Mouse (Mus musculus) lung, embryonic 15.5 days (tissue): Measurements from ENCODE around the gene Pfkp. TPM values are rescaled to one million over a fixed set of nuclear protein-coding genes. Genes with fewer than 3 reads are reported as not detected.

Experiments used
- ATAC-seq: fragments of 200-750 bp; cut with Nextera tagmentation; 2 replicates; pipeline ENCODE4 v1.8.0; 2017; ENCODE audit warnings: moderate number of reproducible peaks, borderline replicate concordance; ENCODE audit not compliant: low FRiP score, low TSS enrichment; ENCODE audit errors: extremely low read depth
- H3K27ac ChIP-seq: fragments of 300-500 bp; sonication (generic); 2 replicates; pipeline ENCODE4 v1.5.1; 2015; ENCODE audit warnings: moderate library complexity, mild to moderate bottlenecking, inconsistent platforms
- H3K27me3 ChIP-seq: fragments of 300-500 bp; sonication (generic); 2 replicates; pipeline ENCODE4 v1.6.1; 2015; ENCODE audit warnings: inconsistent platforms
- H3K36me3 ChIP-seq: fragments of 300-500 bp; sonication (generic); 2 replicates; pipeline ENCODE4 v1.6.1; 2015; ENCODE audit warnings: inconsistent platforms
- H3K4me1 ChIP-seq: fragments of 300-500 bp; sonication (generic); 2 replicates; pipeline ENCODE4 v1.6.1; 2015; ENCODE audit warnings: inconsistent platforms
- H3K4me2 ChIP-seq: fragments of 300-500 bp; sonication (generic); 2 replicates; pipeline ENCODE4 v1.6.1; 2015; ENCODE audit warnings: inconsistent platforms, mild to moderate bottlenecking, moderate library complexity
- H3K4me3 ChIP-seq: fragments of 300-500 bp; sonication (generic); 2 replicates; pipeline ENCODE4 v1.5.1; 2015; ENCODE audit warnings: mild to moderate bottlenecking, inconsistent platforms
- H3K9ac ChIP-seq: fragments of 300-500 bp; sonication (generic); 2 replicates; pipeline ENCODE4 v1.6.1; 2015; ENCODE audit warnings: inconsistent platforms
- H3K9me3 ChIP-seq: fragments of 300-500 bp; sonication (generic); 2 replicates; pipeline ENCODE4 v1.6.1; 2016; ENCODE audit warnings: inconsistent platforms
- WGBS: fragments of 180-500 bp; shearing (Covaris S2); methylation state at CpG from one replicate; pipeline ENCODE4 v1.1.7; 2015; 5-methylcytosine and 5-hydroxymethylcytosine counted together
- polyA plus RNA-seq: library from polyadenylated mRNA; unstranded; fragments of >200 nt; fragmentation: Nextera tagmentation; extraction: Ambion mirVana; gene quantifications from 2 replicates; pipeline ENCODE4 v1.2.1, GENCODE M21; 2015

Pfkp gene
- polyA plus RNA-seq, 1 experiment from 2014 or later = 31.2 TPM

DNA sequence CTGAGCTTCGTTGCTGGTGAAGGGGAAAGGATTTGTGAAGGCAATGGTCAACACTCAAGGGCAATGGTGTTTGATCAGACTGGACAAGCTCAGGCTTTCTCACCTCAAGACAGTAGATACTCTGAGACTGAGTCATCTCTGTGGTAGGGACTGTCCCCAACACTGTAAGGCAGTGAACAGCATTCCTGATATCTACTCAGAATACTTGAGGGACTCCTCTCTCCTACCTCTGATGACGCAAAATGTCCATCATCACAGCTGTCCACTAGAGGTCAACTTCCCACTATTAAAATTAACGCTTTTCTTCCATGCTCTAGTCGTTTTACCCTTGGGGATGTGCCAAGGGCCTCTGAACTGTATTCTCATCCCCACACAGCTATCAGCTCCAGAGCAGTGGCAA is 53.2 kb downstream of the Pfkp start:
- no peak overlapping the region for H3K27ac ChIP-seq
- no peak overlapping the region for H3K4me2 ChIP-seq
- H3K4me3 ChIP-seq = no peak overlapping the region
- no peak for ATAC-seq
- WGBS = 81% methylated on average over 4 of the region's 4 CpGs
- H3K36me3 ChIP-seq = no peaks in the 10 kb centered on the region
- H3K9ac ChIP-seq = no peak overlapping the region
- H3K27me3 ChIP-seq = no peaks in the 10 kb centered on the region
- H3K4me1 ChIP-seq = no peaks in the 10 kb centered on the region
- H3K9me3 ChIP-seq = no peaks in the 10 kb centered on the region

GRCm38 (mm10) chr13:6590846-6591245 is 57.7 kb downstream of the Pfkp start:
- Histone ChIP-seq H3K4me1 (no peaks in the 10 kb centered on the region), H3K9me3 (no peaks in the 10 kb centered on the region), H3K4me2 (no peak overlapping the region), H3K36me3 (no peaks in the 10 kb centered on the region), H3K9ac (no peak overlapping the region), H3K27ac (no peak overlapping the region), H3K4me3 (no peak overlapping the region), H3K27me3 (no peaks in the 10 kb centered on the region)
- WGBS = 37% methylated on average over 3 of the region's 3 CpGs
- no peak for ATAC-seq

- 68% methylated on average over 9 of the region's 9 CpGs for WGBS
Observed at GRCm38 (mm10) chr13:6586009-6586408, 62.6 kb downstream of the Pfkp start.

GRCm38 (mm10) chr13:6583499-6584125 is 65.0 kb downstream of the Pfkp start:
- H3K27me3 ChIP-seq = no peaks in the 10 kb centered on the region
- no peak overlapping the region for H3K27ac ChIP-seq
- no peak overlapping the region for H3K9ac ChIP-seq
- no peak overlapping the region for H3K4me3 ChIP-seq
- WGBS = 54% methylated on average over 4 of the region's 4 CpGs
- ATAC-seq = peak; percentile 67; the same call in 1 of the 2 replicates
- peaks cover 28% of the 10 kb centered on the region for H3K36me3 ChIP-seq
- no peak overlapping the region for H3K4me2 ChIP-seq
- no peaks in the 10 kb centered on the region for H3K9me3 ChIP-seq
- no peaks in the 10 kb centered on the region for H3K4me1 ChIP-seq

More at GRCm38 (mm10) chr13:6586009-6586408, 62.6 kb downstream of the Pfkp start:
- H3K27me3 ChIP-seq = no peaks in the 10 kb centered on the region
- peaks cover 13% of the 10 kb centered on the region for H3K36me3 ChIP-seq
- H3K4me3 ChIP-seq = no peak overlapping the region
- ATAC-seq = no peak
- no peaks in the 10 kb centered on the region for H3K4me1 ChIP-seq
- H3K9ac ChIP-seq = no peak overlapping the region
- no peak overlapping the region for H3K27ac ChIP-seq
- H3K4me2 ChIP-seq = no peak overlapping the region
- no peaks in the 10 kb centered on the region for H3K9me3 ChIP-seq

DNA sequence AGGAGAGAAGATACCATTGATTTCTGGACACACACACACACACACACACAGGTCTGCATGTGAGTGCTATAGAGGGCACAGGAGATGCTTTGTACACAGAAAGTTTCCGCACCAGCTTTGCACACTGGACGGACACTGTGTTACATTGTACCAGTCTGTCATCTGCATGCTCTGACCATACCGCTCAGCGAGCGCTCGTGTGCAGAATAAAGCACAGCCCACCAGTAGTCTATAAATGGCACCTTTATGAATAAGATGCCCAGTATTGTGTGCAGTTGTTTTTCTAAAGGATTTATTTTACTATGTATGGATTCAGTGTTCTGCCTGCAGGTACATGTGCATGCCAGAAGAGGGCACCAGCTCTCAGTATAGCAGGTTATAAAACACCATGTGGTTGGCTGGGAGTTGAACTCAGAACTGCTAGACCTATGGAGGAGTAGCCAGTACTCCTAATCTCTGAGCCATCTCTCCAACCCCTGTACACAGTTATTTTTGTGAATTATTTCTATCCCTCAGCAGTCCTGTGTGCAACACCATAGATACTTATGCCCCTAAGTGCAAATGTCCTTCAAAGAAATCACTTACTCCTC is 72.6 kb downstream of the Pfkp start:
- Histone ChIP-seq H3K9ac (no peak overlapping the region), H3K4me1 (no peaks in the 10 kb centered on the region), H3K4me2 (no peak overlapping the region), H3K27me3 (no peaks in the 10 kb centered on the region), H3K36me3 (peaks cover 83% of the 10 kb centered on the region), H3K27ac (no peak overlapping the region), H3K9me3 (no peaks in the 10 kb centered on the region), H3K4me3 (no peak overlapping the region)
- WGBS = 96% methylated on average over 6 of the region's 6 CpGs
- ATAC-seq = no peak

GRCm38 (mm10) chr13:6565571-6565970 is 83.0 kb downstream of the Pfkp start:
- H3K27ac ChIP-seq = no peak overlapping the region
- H3K27me3 ChIP-seq = no peaks in the 10 kb centered on the region
- ATAC-seq = no peak
- 77% methylated on average over 5 of the region's 5 CpGs for WGBS
- no peaks in the 10 kb centered on the region for H3K4me1 ChIP-seq
- no peak overlapping the region for H3K4me2 ChIP-seq
- peaks cover 93% of the 10 kb centered on the region for H3K36me3 ChIP-seq
- no peak overlapping the region for H3K9ac ChIP-seq
- H3K4me3 ChIP-seq = no peak overlapping the region
- H3K9me3 ChIP-seq = no peaks in the 10 kb centered on the region

DNA sequence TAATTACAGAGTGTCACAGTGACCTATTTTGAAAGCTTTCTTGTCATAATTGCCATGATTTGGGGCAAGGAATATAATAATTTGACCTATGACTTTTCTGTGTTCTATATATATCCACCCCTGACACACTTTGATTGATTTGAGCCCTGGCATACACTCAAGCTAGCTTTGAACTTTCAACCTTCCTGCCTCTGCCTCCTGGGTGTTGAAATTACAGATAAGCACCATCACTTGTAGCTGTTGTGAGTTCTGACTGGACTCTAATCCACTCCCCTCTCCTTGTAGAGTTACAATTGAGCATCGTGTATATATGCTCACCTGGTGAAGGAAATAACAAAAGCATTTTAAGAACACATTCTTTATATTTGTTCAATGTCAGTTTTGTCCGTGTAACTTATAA is 86.2 kb downstream of the Pfkp start:
- Histone ChIP-seq H3K27me3 (no peaks in the 10 kb centered on the region), H3K36me3 (peaks cover 91% of the 10 kb centered on the region)

DNA sequence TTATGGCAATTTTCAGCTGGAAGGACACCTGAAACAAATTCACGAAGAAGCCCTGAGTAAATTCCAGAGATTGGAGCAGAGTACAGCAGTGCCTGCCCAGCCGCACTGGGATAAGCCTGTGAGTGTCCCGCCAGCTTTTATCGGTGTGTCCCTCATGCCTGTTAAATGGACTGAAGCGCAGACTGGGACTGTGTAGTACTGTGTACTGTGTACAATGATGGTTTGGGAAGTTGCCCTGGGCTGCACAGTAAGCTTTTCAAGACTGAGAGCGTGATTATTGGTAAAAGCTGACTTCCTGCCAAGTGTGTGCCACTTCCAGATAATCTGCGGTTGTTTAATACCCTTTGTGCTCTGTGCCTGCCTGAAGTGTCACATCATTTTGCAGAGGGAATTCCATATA is 90.8 kb downstream of the Pfkp start:
- no peak for ATAC-seq
- WGBS = 89% methylated on average over 7 of the region's 7 CpGs
- H3K4me2 ChIP-seq = no peak overlapping the region
- H3K9me3 ChIP-seq = no peaks in the 10 kb centered on the region
- H3K27ac ChIP-seq = no peak overlapping the region
- H3K27me3 ChIP-seq = no peaks in the 10 kb centered on the region
- no peaks in the 10 kb centered on the region for H3K4me1 ChIP-seq
- H3K36me3 ChIP-seq = peaks cover 86% of the 10 kb centered on the region
- no peak overlapping the region for H3K4me3 ChIP-seq
- no peak overlapping the region for H3K9ac ChIP-seq

More for the DNA sequence above, 86.2 kb downstream of the Pfkp start:
- Histone ChIP-seq H3K4me1 (no peaks in the 10 kb centered on the region), H3K4me3 (no peak overlapping the region), H3K4me2 (no peak overlapping the region), H3K9ac (no peak overlapping the region), H3K27ac (no peak overlapping the region), H3K9me3 (no peaks in the 10 kb centered on the region)
- 76% methylated on average over 2 of the region's 2 CpGs for WGBS
- no peak for ATAC-seq

GRCm38 (mm10) chr13:6555656-6556055 is 92.9 kb downstream of the Pfkp start:
- H3K36me3 ChIP-seq = peaks cover 82% of the 10 kb centered on the region
- no peak for ATAC-seq

GRCm38 (mm10) chr13:6553708-6554107 is 94.9 kb downstream of the Pfkp start:
- 87% methylated on average over 2 of the region's 2 CpGs for WGBS

More at GRCm38 (mm10) chr13:6555656-6556055, 92.9 kb downstream of the Pfkp start:
- no peak overlapping the region for H3K4me3 ChIP-seq
- H3K27me3 ChIP-seq = no peaks in the 10 kb centered on the region
- no peak overlapping the region for H3K9ac ChIP-seq
- no peak overlapping the region for H3K4me2 ChIP-seq
- 95% methylated on average over 11 of the region's 11 CpGs for WGBS
- H3K27ac ChIP-seq = no peak overlapping the region
- no peaks in the 10 kb centered on the region for H3K9me3 ChIP-seq
- no peaks in the 10 kb centered on the region for H3K4me1 ChIP-seq

GRCm38 (mm10) chr13:6535287-6535932 is 113.2 kb downstream of the Pfkp start:
- Histone ChIP-seq H3K9ac (no peak overlapping the region), H3K4me2 (no peak overlapping the region), H3K4me1 (peaks cover 9% of the 10 kb centered on the region; the same call in 1 of the 2 replicates), H3K4me3 (no peak overlapping the region), H3K9me3 (no peaks in the 10 kb centered on the region), H3K27ac (no peak overlapping the region; the same call in 1 of the 2 replicates), H3K36me3 (no peaks in the 10 kb centered on the region), H3K27me3 (no peaks in the 10 kb centered on the region)
- peak; percentile 52; the same call in 1 of the 2 replicates for ATAC-seq
- WGBS = 21% methylated on average over 6 of the region's 6 CpGs

More at GRCm38 (mm10) chr13:6553708-6554107, 94.9 kb downstream of the Pfkp start:
- Histone ChIP-seq H3K4me2 (no peak overlapping the region), H3K9ac (no peak overlapping the region), H3K4me3 (no peak overlapping the region), H3K9me3 (no peaks in the 10 kb centered on the region), H3K4me1 (peaks cover 9% of the 10 kb centered on the region), H3K27me3 (no peaks in the 10 kb centered on the region), H3K36me3 (peaks cover 68% of the 10 kb centered on the region), H3K27ac (no peak overlapping the region)
- no peak for ATAC-seq

- Histone ChIP-seq H3K4me1 (peaks cover 9% of the 10 kb centered on the region; the same call in 1 of the 2 replicates), H3K9ac (no peak overlapping the region), H3K27ac (no peak overlapping the region), H3K27me3 (no peaks in the 10 kb centered on the region), H3K4me2 (no peak overlapping the region), H3K36me3 (no peaks in the 10 kb centered on the region), H3K4me3 (no peak overlapping the region), H3K9me3 (no peaks in the 10 kb centered on the region)
- 78% methylated on average over 1 of the region's 1 CpGs for WGBS
- ATAC-seq = no peak
Observed at GRCm38 (mm10) chr13:6532683-6533082, 115.9 kb downstream of the Pfkp start.
